Mouse (Mus musculus): ENCODE data around the gene Zfp830.

Zfp830 gene

GRCm38 (mm10) chr11:82763742-82764437, at the start of gene Zfp830, which contains the start of gene Cct6b:
Gene Zfp830, plus strand, starts transcription at chr11:82764345.
Gene Cct6b, minus strand, starts transcription at chr11:82764321.
- under 1% methylated on average over 44 of the region's 44 CpGs for WGBS

GRCm38 (mm10) chr11:82719294-82719693, 44.9 kb upstream of the Zfp830 start:
- 84% methylated on average over 12 of the region's 12 CpGs for WGBS

- WGBS, result 96% methylated on average over 2 of the region's 2 CpGs
Observed at GRCm38 (mm10) chr11:82726862-82727261, 37.3 kb upstream of the Zfp830 start.

GRCm38 (mm10) chr11:82746138-82746537, 18.0 kb upstream of the Zfp830 start:
- 34% methylated on average over 6 of the region's 6 CpGs for WGBS

GRCm38 (mm10) chr11:82746857-82747366, 17.2 kb upstream of the Zfp830 start:
- WGBS, result 82% methylated on average over 8 of the region's 8 CpGs

- 79% methylated on average over 6 of the region's 6 CpGs for WGBS
Observed at GRCm38 (mm10) chr11:82752349-82753115, 11.6 kb upstream of the Zfp830 start.

GRCm38 (mm10) chr11:82755919-82756318, 8.2 kb upstream of the Zfp830 start:
- WGBS, result 88% methylated on average over 1 of the region's 1 CpGs

GRCm38 (mm10) chr11:82762286-82762829, 1.8 kb upstream of the Zfp830 start:
- 90% methylated on average over 6 of the region's 6 CpGs for WGBS

GRCm38 (mm10) chr11:82763261-82763660, 884 bp upstream of the Zfp830 start:
- 4% methylated on average over 4 of the region's 4 CpGs for WGBS

GRCm38 (mm10) chr11:82764438-82764924, 336 bp downstream of the Zfp830 start:
- under 1% methylated on average over 28 of the region's 28 CpGs for WGBS

GRCm38 (mm10) chr11:82780134-82780533, 16.0 kb downstream of the Zfp830 start:
- WGBS, result 51% methylated on average over 5 of the region's 5 CpGs

- WGBS, result under 1% methylated on average over 89 of the region's 90 CpGs
Observed at GRCm38 (mm10) chr11:82780983-82781903, 17.1 kb downstream of the Zfp830 start, which contains the start of gene Lig3. Gene Lig3, plus strand, starts transcription at chr11:82781108.

GRCm38 (mm10) chr11:82782197-82782596, 18.1 kb downstream of the Zfp830 start:
- WGBS, result 33% methylated on average over 6 of the region's 6 CpGs

GRCm38 (mm10) chr11:82783453-82783852, 19.3 kb downstream of the Zfp830 start:
- WGBS, result 90% methylated on average over 11 of the region's 11 CpGs

- 72% methylated on average over 3 of the region's 3 CpGs for WGBS
Observed at GRCm38 (mm10) chr11:82806656-82807055, 42.5 kb downstream of the Zfp830 start.

- WGBS, result 72% methylated on average over 3 of the region's 3 CpGs
Observed at GRCm38 (mm10) chr11:82807370-82807769, 43.2 kb downstream of the Zfp830 start.

- WGBS, result 68% methylated on average over 5 of the region's 5 CpGs
Observed at GRCm38 (mm10) chr11:82808485-82808884, 44.3 kb downstream of the Zfp830 start.
